Mouse (Mus musculus) 416B (cell line): ENCODE data around the gene Ift74.
A peak's percentile ranks its signal among the peaks of the same experiment; 100 is the strongest.
"Not testable (repeated sequence)": the region's sequence is repeated elsewhere in the genome, so short reads cannot be mapped to it uniquely, and the experiment has no call there.

Experiments used
- DNase-seq: peaks from one replicate; pipeline ENCODE4 v3.0.0; 2011; ENCODE audit warnings: low read depth

Ift74 gene

GRCm38 (mm10) chr4:94613972-94614626 lies at the start of gene Ift74:
Gene Ift74 (plus strand): TSS chr4:94614491.
- peak; percentile 96 for DNase-seq

- DNase-seq, result no peak
Measured at GRCm38 (mm10) chr4:94572677-94573076, 41.6 kb upstream of the Ift74 start.

GRCm38 (mm10) chr4:94591765-94592381 lies 22.4 kb upstream of the Ift74 start:
- DNase-seq, result peak; percentile 35

- no peak for DNase-seq
Measured at GRCm38 (mm10) chr4:94592709-94593108, 21.6 kb upstream of the Ift74 start.

GRCm38 (mm10) chr4:94601395-94601794 lies 12.9 kb upstream of the Ift74 start:
- peak; percentile 41 for DNase-seq

- peak; percentile 53 for DNase-seq
Measured at GRCm38 (mm10) chr4:94602496-94603030, 11.7 kb upstream of the Ift74 start.

- DNase-seq, result peak; percentile 91
Measured at GRCm38 (mm10) chr4:94603031-94603629, 11.2 kb upstream of the Ift74 start, which contains the start of gene Plaa. Gene Plaa (minus strand): TSS chr4:94603244.

GRCm38 (mm10) chr4:94604452-94605019 lies 9.8 kb upstream of the Ift74 start:
- DNase-seq, result no peak

GRCm38 (mm10) chr4:94605591-94605990 lies 8.7 kb upstream of the Ift74 start:
- DNase-seq, result no peak

GRCm38 (mm10) chr4:94610339-94610738 lies 4.0 kb upstream of the Ift74 start:
- peak; percentile 92 for DNase-seq

GRCm38 (mm10) chr4:94614627-94615006 lies 326 bp downstream of the Ift74 start:
- no peak for DNase-seq

- DNase-seq, result peak; percentile 35
Measured at GRCm38 (mm10) chr4:94620077-94620476, 5.8 kb downstream of the Ift74 start.

GRCm38 (mm10) chr4:94643141-94643540 lies 28.9 kb downstream of the Ift74 start:
- no peak for DNase-seq

GRCm38 (mm10) chr4:94649920-94650319 lies 35.6 kb downstream of the Ift74 start, which contains the start of gene Lrrc19:
Gene Lrrc19 (minus strand): TSS chr4:94650144.
- no peak for DNase-seq

GRCm38 (mm10) chr4:94650426-94651175 lies 36.3 kb downstream of the Ift74 start:
- not testable (repeated sequence) for DNase-seq

GRCm38 (mm10) chr4:94669718-94670117 lies 55.4 kb downstream of the Ift74 start:
- peak; percentile 59 for DNase-seq

GRCm38 (mm10) chr4:94680662-94681061 lies 66.4 kb downstream of the Ift74 start:
- DNase-seq, result no peak

GRCm38 (mm10) chr4:94681181-94681580 lies 66.9 kb downstream of the Ift74 start:
- no peak for DNase-seq

- DNase-seq, result peak; percentile 22
Measured at GRCm38 (mm10) chr4:94682029-94682428, 67.7 kb downstream of the Ift74 start.

GRCm38 (mm10) chr4:94683305-94683704 lies 69.0 kb downstream of the Ift74 start:
- DNase-seq, result no peak

GRCm38 (mm10) chr4:94689804-94690203 lies 75.5 kb downstream of the Ift74 start:
- not testable (repeated sequence) for DNase-seq

GRCm38 (mm10) chr4:94691078-94691477 lies 76.8 kb downstream of the Ift74 start:
- peak; percentile 10 for DNase-seq
